ENCODE assay signal across 8 mouse cellular contexts in the genomic region with DNA sequence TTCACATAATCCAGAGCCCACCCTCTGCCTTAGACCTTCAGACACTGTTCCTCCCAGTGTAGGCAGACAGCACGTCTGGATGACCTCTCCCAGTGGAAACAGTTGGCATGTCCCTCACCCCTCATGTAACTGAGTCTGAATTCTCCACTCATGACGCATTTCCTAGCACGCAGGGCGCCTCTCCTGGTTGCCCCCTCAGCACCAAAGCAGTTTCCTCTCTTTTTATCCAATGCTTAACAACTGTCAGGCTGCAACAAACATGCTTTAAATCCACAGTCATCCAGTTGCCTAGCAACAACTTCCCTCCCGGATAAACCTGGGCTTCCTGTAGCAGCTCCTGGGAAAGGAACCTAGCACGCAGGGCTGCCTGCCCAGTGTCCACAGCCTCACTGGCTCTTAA. TPM values are rescaled to one million over a fixed set of nuclear protein-coding genes. Genes with fewer than 3 reads are reported as not detected.
A peak's percentile ranks its signal among the peaks of the same experiment; 100 is the strongest.
DNase-seq lines count a peak whose midpoint lies in the region; ATAC-seq lines count a peak whose summit lies in the region.

No protein-coding gene starts in this region.

- H3K27ac ChIP-seq in heart, embryonic 11.5 days (ENCODE audit: low read depth, low read length): peak overlapping the region; percentile 64

- DNase-seq in adrenal gland, adult 2 months: peak; percentile 53
- DNase-seq in adrenal gland, postnatal 4 days (ENCODE audit: low spot score in 2 of 2): no peak
- DNase-seq in embryo, embryonic 10.5 days (ENCODE audit: low spot score): peak; percentile 59
- DNase-seq in kidney, postnatal 14 days: peak; percentile 83
- peak; percentile 89 for DNase-seq in lung, postnatal 36 days
- DNase-seq in thymus, postnatal 0 days (ENCODE audit: low spot score): no peak
- no peak for DNase-seq in MN1 (ENCODE audit: low spot score)

- H3K4me2 ChIP-seq in heart, embryonic 11.5 days: no peak overlapping the region

- H3K9me3 ChIP-seq in heart, embryonic 11.5 days (replicated peaks; ENCODE audit: control insufficient read depth, low read length): no peaks in the 10 kb centered on the region

- peak; percentile 56 for ATAC-seq in heart, embryonic 11.5 days (replicated peaks; ENCODE audit: insufficient number of reproducible peaks, low FRiP score, low TSS enrichment)

- no peak overlapping the region for H3K4me3 ChIP-seq in heart, embryonic 11.5 days (ENCODE audit: low read depth, low read length)

- no peaks in the 10 kb centered on the region for H3K27me3 ChIP-seq in heart, embryonic 11.5 days (ENCODE audit: control insufficient read depth, insufficient read depth, low read length)

- H3K9ac ChIP-seq in heart, embryonic 11.5 days (ENCODE audit: low read depth, low read length): no peak overlapping the region

- WGBS in heart, embryonic 11.5 days (ENCODE audit: insufficient replicate concordance): 34% methylated on average over 6 of the region's 6 CpGs

- H3K4me1 ChIP-seq in heart, embryonic 11.5 days (ENCODE audit: control insufficient read depth, insufficient read depth, low read length): peaks cover 23% of the 10 kb centered on the region

- H3K36me3 ChIP-seq in heart, embryonic 11.5 days (ENCODE audit: control insufficient read depth, insufficient read depth, low read length): no peaks in the 10 kb centered on the region

RNA-seq across cellular contexts. Expression of a gene that starts 33.9 kb away (rescaled TPM):
- total RNA-seq in adrenal gland, adult 2 months (2021): 1 to 10 TPM; 1.7 to 5.9 TPM
- polyA plus RNA-seq in adrenal gland, adult 2 months (2012; rRNA removed): 0.87 and 1.8 TPM in 2 replicates
- 1 to 10 TPM; 2.8 to 3.6 TPM for total RNA-seq in adrenal gland, postnatal 4 days (2021)
- polyA plus RNA-seq in heart, embryonic 11.5 days (2014; fragmentation: Nextera tagmentation; extraction: Ambion mirVana): 3.1 and 5.1 TPM in 2 replicates
- 0.18 and 0.42 TPM in 2 replicates for polyA plus RNA-seq in thymus, postnatal 0 days (2015; fragmentation: Nextera tagmentation; extraction: Ambion mirVana)

Comparison
In these comparisons a context has a peak if more than half of its experiments do, and no peak if none do; other contexts are left out.
1. DNase-seq: peak in adrenal gland, adult 2 months (single experiment), embryo, embryonic 10.5 days (single experiment), kidney, postnatal 14 days (single experiment) and lung, postnatal 36 days (single experiment); none in adrenal gland, postnatal 4 days (0 of 2), thymus, postnatal 0 days (single experiment) and MN1 (single experiment).